25 mouse cellular contexts compared by ENCODE assay signal in genomic region chr6:72273153-72273552, GRCm38 (mm10). TPM values are rescaled to one million over a fixed set of nuclear protein-coding genes. Genes with fewer than 3 reads are reported as not detected.
DNase-seq lines count a peak whose midpoint lies in the region; ATAC-seq and TF ChIP-seq lines count a peak whose summit lies in the region.
"Had no signal": no experiment of that assay in that cellular context is flagged by ENCODE, and none has a peak within 500 bp of the region (broad histone marks: within the 10 kb centered on the region; RNA-seq: fewer than 3 reads in every experiment).

No protein-coding gene starts in this region.

- no peak overlapping the region for H3K9ac ChIP-seq in lung, embryonic 15.5 days
- H3K9ac ChIP-seq in liver, adult 2 months (ENCODE audit: low read depth, low read length): no peak overlapping the region; the same call in 1 of the 2 replicates
- H3K9ac ChIP-seq: embryonic facial prominence, embryonic 12.5 days; limb, embryonic 12.5 days; midbrain, embryonic 12.5 days had no signal

- peaks cover 35% of the 10 kb centered on the region for H3K4me1 ChIP-seq in lung, embryonic 15.5 days
- H3K4me1 ChIP-seq in liver, adult 2 months (ENCODE audit: control insufficient read depth, insufficient read depth, low read length): peaks cover 27% of the 10 kb centered on the region
- H3K4me1 ChIP-seq: embryonic facial prominence, embryonic 12.5 days; limb, embryonic 12.5 days; midbrain, embryonic 12.5 days had no signal

- TF ChIP-seq POLR2A in liver, adult 2 months (IDR thresholded peaks at IDR 0.05; ENCODE audit: extremely low read depth, insufficient read depth, low read length): no peak

- no peaks in the 10 kb centered on the region for H3K36me3 ChIP-seq in lung, embryonic 15.5 days
- H3K36me3 ChIP-seq in liver, adult 2 months (ENCODE audit: control insufficient read depth, insufficient read depth, low read length): no peaks in the 10 kb centered on the region
- H3K36me3 ChIP-seq: embryonic facial prominence, embryonic 12.5 days; limb, embryonic 12.5 days; midbrain, embryonic 12.5 days had no signal

- peak overlapping the region; percentile 70 for H3K27ac ChIP-seq in lung, embryonic 15.5 days
- H3K27ac ChIP-seq in liver, adult 2 months (replicated peaks; ENCODE audit: insufficient read depth, low read depth, low read length): peak overlapping the region; percentile 99
- H3K27ac ChIP-seq: embryonic facial prominence, embryonic 12.5 days; limb, embryonic 12.5 days; midbrain, embryonic 12.5 days had no signal

- no peaks in the 10 kb centered on the region for H3K9me3 ChIP-seq in lung, embryonic 15.5 days
- H3K9me3 ChIP-seq: embryonic facial prominence, embryonic 12.5 days; limb, embryonic 12.5 days; midbrain, embryonic 12.5 days had no signal

- no peak overlapping the region for H3K4me3 ChIP-seq in lung, embryonic 15.5 days
- no peak overlapping the region for H3K4me3 ChIP-seq in liver, adult 2 months (ENCODE audit: insufficient read depth, low read depth, low read length)
- H3K4me3 ChIP-seq: embryonic facial prominence, embryonic 12.5 days; limb, embryonic 12.5 days; midbrain, embryonic 12.5 days had no signal

- DNase-seq in lung, postnatal 10 days: no peak
- DNase-seq in c-Kit-negative CD71-positive TER-119-positive erythroid progenitor cells, embryonic 14.5 days (ENCODE audit: low read depth, low spot score): peak; percentile 80
- DNase-seq in liver, adult 2 months (ENCODE audit: extremely low read depth, low read depth, low spot score): no peak
- DNase-seq in spleen, postnatal 14 days (ENCODE audit: low spot score in 2 of 2): peak; percentile 36 to 38
- DNase-seq in thymus, adult 18-20 months: no peak
- DNase-seq in right cerebral cortex, postnatal 10 days (ENCODE audit: low spot score in 2 of 2): no peak
- no peak for DNase-seq in adipocyte (ENCODE audit: low spot score)
- DNase-seq: adrenal gland, postnatal 10 days; cerebellum, adult 8-10 months; gastrocnemius, postnatal 14 days; kidney, adult 8-10 months; kidney, postnatal 4 days had no signal

- no peaks in the 10 kb centered on the region for H3K27me3 ChIP-seq in lung, embryonic 15.5 days
- H3K27me3 ChIP-seq in liver, adult 2 months (ENCODE audit: control insufficient read depth, insufficient read depth, low read length): no peaks in the 10 kb centered on the region
- H3K27me3 ChIP-seq: embryonic facial prominence, embryonic 12.5 days; limb, embryonic 12.5 days; midbrain, embryonic 12.5 days had no signal

- no peaks in the 10 kb centered on the region for H3K79me2 ChIP-seq in liver, adult 2 months (ENCODE audit: control insufficient read depth, insufficient read depth, low read length)

- TF ChIP-seq CTCF in liver, adult 2 months (IDR thresholded peaks at IDR 0.05; ENCODE audit: low read depth, low read length): no peak

- WGBS in lung, embryonic 15.5 days: 63% methylated on average over 6 of the region's 6 CpGs
- WGBS in liver, adult 2 months: 37% methylated on average over 6 of the region's 6 CpGs

- no peak overlapping the region for H3K4me2 ChIP-seq in lung, embryonic 15.5 days
- H3K4me2 ChIP-seq: embryonic facial prominence, embryonic 12.5 days; limb, embryonic 12.5 days; midbrain, embryonic 12.5 days had no signal

- no peak for ATAC-seq in lung, embryonic 15.5 days (ENCODE audit: borderline replicate concordance, extremely low read depth, low FRiP score, low TSS enrichment)

RNA-seq across cellular contexts. Expression of gene Sftpb, which starts 31.3 kb away (rescaled TPM):
- 73.4 and 93.8 TPM in 2 replicates for polyA plus RNA-seq in lung, embryonic 15.5 days (2015; fragmentation: Nextera tagmentation; extraction: Ambion mirVana)
- not detected in 2 replicates for total RNA-seq in liver, adult 2 months (2014; rRNA removed)
- 0.31 TPM in 1 of 2 replicates, not detected in the other for polyA plus RNA-seq in liver, adult 2 months (2012; rRNA removed)
- total RNA-seq: ES-E14; gastrocnemius, postnatal 14 days; heart, postnatal 4 days; layer of hippocampus, postnatal 10 days had no signal
- polyA plus RNA-seq: C2C12; cortical plate, adult 2 months; embryonic facial prominence, embryonic 12.5 days; forebrain, embryonic 11.5 days; frontal cortex, adult 2 months; limb, embryonic 12.5 days; midbrain, embryonic 12.5 days; neural tube, embryonic 14.5 days; thymus, postnatal 0 days had no signal

RNA-seq across cellular contexts. Expression of gene Atoh8, which starts 37.8 kb away (rescaled TPM):
- 25.4 and 27.8 TPM in 2 replicates for polyA plus RNA-seq in lung, embryonic 15.5 days (2015; fragmentation: Nextera tagmentation; extraction: Ambion mirVana)
- total RNA-seq in liver, adult 2 months (2014; rRNA removed): 5.1 and 15.4 TPM in 2 replicates
- 22.9 and 28.7 TPM in 2 replicates for polyA plus RNA-seq in liver, adult 2 months (2012; rRNA removed)

Comparison
In these comparisons a context has a peak if more than half of its experiments do, and no peak if none do; other contexts are left out.
1. DNase-seq: peak in c-Kit-negative CD71-positive TER-119-positive erythroid progenitor cells, embryonic 14.5 days (single experiment) and spleen, postnatal 14 days (2 of 2); none in lung, postnatal 10 days (single experiment), liver, adult 2 months (single experiment), thymus, adult 18-20 months (0 of 2), right cerebral cortex, postnatal 10 days (0 of 2) and adipocyte (single experiment).
2. RNA of gene Sftpb, which starts 31.3 kb away (polyA plus RNA-seq): 73.4 to 93.8 TPM in lung, embryonic 15.5 days; 0.31 TPM in liver, adult 2 months; every median in the first group is over 10 times any median in the second.